8 mouse cellular contexts compared by ENCODE assay signal in the genomic region with DNA sequence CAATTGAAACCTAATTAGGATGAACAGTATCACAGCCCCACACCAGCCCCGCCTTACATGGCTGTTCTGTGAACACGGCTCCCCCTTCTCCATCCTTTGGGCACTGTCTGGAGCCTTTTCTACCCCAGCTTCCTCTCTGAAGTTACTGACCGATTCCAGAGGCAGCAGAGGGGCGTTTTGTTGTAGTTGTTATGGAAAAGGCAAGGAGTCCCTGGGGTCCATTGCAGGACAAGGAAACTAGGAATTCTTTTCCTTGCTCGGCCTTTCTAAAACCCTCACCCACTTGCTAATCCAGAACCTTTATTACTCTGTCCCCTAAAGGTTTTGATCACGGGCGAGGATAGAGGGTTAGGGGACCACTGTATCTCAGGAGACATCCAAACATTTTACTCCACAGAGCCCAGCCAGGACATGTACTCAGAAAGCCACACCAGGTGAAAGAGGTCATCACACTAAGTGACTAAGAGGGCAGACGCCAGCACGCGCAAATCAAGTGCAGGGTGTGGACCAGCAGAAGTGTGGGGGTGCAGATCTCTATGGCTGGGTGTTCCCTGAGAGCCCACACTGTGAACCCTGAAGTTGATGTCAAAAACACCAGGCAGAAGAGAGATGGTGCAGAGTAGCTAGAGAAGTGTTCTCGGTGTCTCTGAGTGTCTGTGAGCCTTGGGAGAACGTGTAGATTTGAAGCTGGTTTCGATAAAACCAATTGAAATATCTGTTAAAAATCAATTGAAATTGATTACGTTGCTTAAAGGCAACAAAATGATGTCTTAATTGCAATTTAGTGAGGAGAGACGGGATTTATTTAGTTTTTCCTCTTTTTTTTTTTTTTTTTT. TPM values are rescaled to one million over a fixed set of nuclear protein-coding genes. Genes with fewer than 3 reads are reported as not detected.
DNase-seq lines count a peak whose midpoint lies in the region; ATAC-seq and TF ChIP-seq lines count a peak whose summit lies in the region.

No protein-coding gene starts in this region.

- no peaks in the 10 kb centered on the region for H3K9me3 ChIP-seq in heart, embryonic 16.5 days (replicated peaks; ENCODE audit: control insufficient read depth, low read length)
- no peaks in the 10 kb centered on the region for H3K9me3 ChIP-seq in liver, embryonic 13.5 days (replicated peaks)

- WGBS in thymus, adult 2 months, result 61% methylated on average over 15 of the region's 15 CpGs
- 18% methylated on average over 15 of the region's 15 CpGs for WGBS in heart, embryonic 16.5 days
- 22% methylated on average over 15 of the region's 15 CpGs for WGBS in liver, embryonic 13.5 days (ENCODE audit: insufficient replicate concordance)

- peak overlapping the region; percentile 52 for H3K9ac ChIP-seq in heart, embryonic 16.5 days (ENCODE audit: low read length)
- peak overlapping the region; percentile 39 for H3K9ac ChIP-seq in liver, embryonic 13.5 days

- 0 out of 2 replicates have a peak, but pooled peaks have one; percentile 0 for ATAC-seq in common myeloid progenitor, adult 5-6 weeks (replicated peaks; ENCODE audit: low read depth, poor library complexity, severe bottlenecking)
- ATAC-seq in heart, embryonic 16.5 days (replicated peaks; ENCODE audit: extremely low read depth, insufficient read depth, low FRiP score), result no peak
- no peak for ATAC-seq in liver, embryonic 13.5 days (ENCODE audit: low read depth)

- H3K4me3 ChIP-seq in thymus, adult 2 months (ENCODE audit: control insufficient read depth, insufficient read depth, low read length), result no peak overlapping the region
- H3K4me3 ChIP-seq in heart, embryonic 16.5 days (ENCODE audit: low read length), result peak overlapping the region; percentile 74
- H3K4me3 ChIP-seq in liver, embryonic 13.5 days (replicated peaks), result peak overlapping the region; percentile 72

- peaks cover 27% of the 10 kb centered on the region for H3K4me1 ChIP-seq in thymus, adult 2 months (replicated peaks; ENCODE audit: control insufficient read depth, insufficient read depth, low read length)
- H3K4me1 ChIP-seq in heart, embryonic 16.5 days (ENCODE audit: control insufficient read depth, insufficient read depth, low read length), result peaks cover 9% of the 10 kb centered on the region
- peaks cover 28% of the 10 kb centered on the region for H3K4me1 ChIP-seq in liver, embryonic 13.5 days (replicated peaks)

- H3K4me2 ChIP-seq in heart, embryonic 16.5 days (ENCODE audit: low read depth, low read length), result peak overlapping the region; percentile 59
- peak overlapping the region; percentile 80 for H3K4me2 ChIP-seq in liver, embryonic 13.5 days

- DNase-seq in thymus, adult 2 months, result no peak
- DNase-seq in thymus, adult 18-20 months, result no peak
- no peak for DNase-seq in liver, embryonic 13.5 days
- peak; percentile 70 to 85 for DNase-seq in natural killer cell, adult 2 months (ENCODE audit: low spot score in 2 of 2)
- DNase-seq in testis, postnatal 14 days (ENCODE audit: low spot score), result no peak
- no peak for DNase-seq in ovary, postnatal 10 days (ENCODE audit: low spot score)

- no peak for TF ChIP-seq CTCF in thymus, adult 2 months (IDR thresholded peaks at IDR 0.05; ENCODE audit: borderline replicate concordance, control insufficient read depth, extremely low read depth, insufficient read depth, low read length, poor library complexity)

- H3K36me3 ChIP-seq in thymus, adult 2 months (ENCODE audit: control insufficient read depth, insufficient read depth, low read length), result no peaks in the 10 kb centered on the region
- H3K36me3 ChIP-seq in heart, embryonic 16.5 days (ENCODE audit: control insufficient read depth, insufficient read depth), result no peaks in the 10 kb centered on the region
- H3K36me3 ChIP-seq in liver, embryonic 13.5 days, result no peaks in the 10 kb centered on the region

- H3K27me3 ChIP-seq in thymus, adult 2 months (ENCODE audit: control insufficient read depth, insufficient read depth, low read length), result no peaks in the 10 kb centered on the region
- H3K27me3 ChIP-seq in heart, embryonic 16.5 days (ENCODE audit: control insufficient read depth, insufficient read depth, low read length), result no peaks in the 10 kb centered on the region
- H3K27me3 ChIP-seq in liver, embryonic 13.5 days, result no peaks in the 10 kb centered on the region

- peak overlapping the region; percentile 14; the same call in 1 of the 2 replicates for H3K27ac ChIP-seq in thymus, adult 2 months (ENCODE audit: control insufficient read depth, insufficient read depth, low read length)
- peak overlapping the region; percentile 3; the same call in 1 of the 2 replicates for H3K27ac ChIP-seq in heart, embryonic 16.5 days (ENCODE audit: low read length)
- H3K27ac ChIP-seq in liver, embryonic 13.5 days, result no peak overlapping the region; the same call in 1 of the 2 replicates

- no peak for TF ChIP-seq POLR2A in thymus, adult 2 months (IDR thresholded peaks at IDR 0.05; ENCODE audit: control insufficient read depth, extremely low read depth, insufficient read depth, low read length, poor library complexity)

RNA-seq across cellular contexts. Expression of a gene that starts 9.1 kb away (rescaled TPM):
- 0.96 and 2.6 TPM in 2 replicates for polyA plus RNA-seq in thymus, adult 2 months (2012; rRNA removed)
- 0.44 and 0.59 TPM in 2 replicates for total RNA-seq in common myeloid progenitor, adult 5-6 weeks (2017)
- polyA plus RNA-seq in heart, embryonic 16.5 days (2015; fragmentation: Nextera tagmentation; extraction: Ambion mirVana), result 0.16 and 0.39 TPM in 2 replicates
- 0.08 and 0.10 TPM in 2 replicates for polyA plus RNA-seq in liver, embryonic 13.5 days (2015; fragmentation: Nextera tagmentation; extraction: Ambion mirVana)

RNA-seq across cellular contexts. Expression of a gene that starts 28.0 kb away (rescaled TPM):
- 0.59 TPM in 1 of 2 replicates, not detected in the other for polyA plus RNA-seq in thymus, adult 2 months (2012; rRNA removed)
- total RNA-seq in common myeloid progenitor, adult 5-6 weeks (2017), result 1.5 and 2.0 TPM in 2 replicates
- polyA plus RNA-seq in heart, embryonic 16.5 days (2015; fragmentation: Nextera tagmentation; extraction: Ambion mirVana), result 0.26 TPM in 1 of 2 replicates, not detected in the other
- 0.20 TPM in 1 of 2 replicates, not detected in the other for polyA plus RNA-seq in liver, embryonic 13.5 days (2015; fragmentation: Nextera tagmentation; extraction: Ambion mirVana)

RNA-seq across cellular contexts. Expression of a gene that starts 28.0 kb away (rescaled TPM):
- polyA plus RNA-seq in thymus, adult 2 months (2012; rRNA removed), result 0.54 and 0.85 TPM in 2 replicates
- total RNA-seq in common myeloid progenitor, adult 5-6 weeks (2017), result not detected in 2 replicates
- 0.17 and 0.49 TPM in 2 replicates for polyA plus RNA-seq in heart, embryonic 16.5 days (2015; fragmentation: Nextera tagmentation; extraction: Ambion mirVana)
- polyA plus RNA-seq in liver, embryonic 13.5 days (2015; fragmentation: Nextera tagmentation; extraction: Ambion mirVana), result 0.09 TPM in 1 of 2 replicates, not detected in the other

Comparison
In these comparisons a context has a peak if more than half of its experiments do, and no peak if none do; other contexts are left out.
1. DNase-seq: peak in natural killer cell, adult 2 months (2 of 2); none in thymus, adult 2 months (single experiment), thymus, adult 18-20 months (0 of 2), liver, embryonic 13.5 days (single experiment), testis, postnatal 14 days (single experiment) and ovary, postnatal 10 days (single experiment).